Mouse (Mus musculus) stomach, adult 2 months (tissue): ENCODE data around the gene Defa23. TPM values are rescaled to one million over a fixed set of nuclear protein-coding genes. Genes with fewer than 3 reads are reported as not detected.

Experiments used
- polyA plus RNA-seq: library from polyadenylated mRNA; depleted of rRNA; stranded (reverse); fragments of >200 nt; gene quantifications from 2 replicates; pipeline ENCODE4 v1.2.3, GENCODE M21; 2012; rRNA removed

Defa23 gene
- not detected in 2 replicates for polyA plus RNA-seq

GRCm38 (mm10) chr8:21054747-21055146 is at the start of gene Defa23:
Gene Defa23, plus strand, starts transcription at chr8:21055047.

GRCm38 (mm10) chr8:21025245-21025644 is 29.6 kb upstream of the Defa23 start, which contains the start of gene Defa21:
Gene Defa21, plus strand, starts transcription at chr8:21025545.

GRCm38 (mm10) chr8:21064738-21065137 is 9.9 kb downstream of the Defa23 start, which contains the start of gene Defa35:
Gene Defa35, plus strand, starts transcription at chr8:21065038.

GRCm38 (mm10) chr8:21084142-21084541 is 29.3 kb downstream of the Defa23 start, which contains the start of gene Defa25:
Gene Defa25, plus strand, starts transcription at chr8:21084442.

GRCm38 (mm10) chr8:21095950-21096349 is 41.1 kb downstream of the Defa23 start, which contains the start of gene Gm14851:
Gene Gm14851, minus strand, starts transcription at chr8:21096050.

Other genes with a start within 250 kb of the Defa23 start
- not detected in 2 replicates for gene Defb33, start 162.4 kb upstream of the Defa23 start, polyA plus RNA-seq
- not detected in 2 replicates for gene Gm15056, start 152.4 kb upstream of the Defa23 start, polyA plus RNA-seq
- not detected in 2 replicates for gene Gm6040, start 133.0 kb upstream of the Defa23 start, polyA plus RNA-seq
- 1.5 TPM in 1 of 2 replicates, not detected in the other for gene AY761185, start 110.3 kb upstream of the Defa23 start, polyA plus RNA-seq
- not detected in 2 replicates for gene Defa21, start 29.5 kb upstream of the Defa23 start, polyA plus RNA-seq
- gene Defa35, start 10.0 kb downstream of the Defa23 start, polyA plus RNA-seq, result not detected in 2 replicates
- not detected in 2 replicates for gene Defa25, start 29.4 kb downstream of the Defa23 start, polyA plus RNA-seq
- not detected in 2 replicates for gene Gm14851, start 41.0 kb downstream of the Defa23 start, polyA plus RNA-seq
- not detected in 2 replicates for gene Defa30, start 79.6 kb downstream of the Defa23 start, polyA plus RNA-seq
- not detected in 2 replicates for gene Defa22, start 107.2 kb downstream of the Defa23 start, polyA plus RNA-seq
- gene Defa31, start 136.6 kb downstream of the Defa23 start, polyA plus RNA-seq, result not detected in 2 replicates
- gene Gm15293, start 146.5 kb downstream of the Defa23 start, polyA plus RNA-seq, result not detected in 2 replicates
- not detected in 2 replicates for gene Gm15292, start 194.7 kb downstream of the Defa23 start, polyA plus RNA-seq